ENCODE assay signal across 20 mouse cellular contexts in the genomic region with DNA sequence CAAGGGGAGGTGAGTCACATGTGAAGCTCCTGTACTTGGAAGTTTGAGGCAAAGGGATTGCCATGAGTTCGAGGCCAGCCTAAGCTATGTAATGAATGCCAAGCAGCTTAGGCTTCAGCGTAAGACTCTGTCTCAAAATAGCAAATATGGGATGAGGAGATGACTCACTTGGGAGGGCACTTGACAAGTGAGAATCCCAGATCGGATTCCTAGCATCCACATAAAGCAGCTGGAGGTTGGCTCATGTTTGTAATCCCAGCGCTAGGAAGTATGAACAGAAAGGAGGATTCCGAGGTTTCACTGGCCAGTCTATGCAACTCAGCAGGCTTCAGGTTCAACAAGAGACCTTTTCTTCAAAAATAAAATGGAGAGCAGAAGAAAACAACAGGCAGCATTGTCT. TPM values are rescaled to one million over a fixed set of nuclear protein-coding genes. Genes with fewer than 3 reads are reported as not detected.
A peak's percentile ranks its signal among the peaks of the same experiment; 100 is the strongest.
DNase-seq lines count a peak whose midpoint lies in the region.
"Had no signal": no experiment of that assay in that cellular context is flagged by ENCODE, and none has a peak within 500 bp of the region (broad histone marks: within the 10 kb centered on the region; RNA-seq: fewer than 3 reads in every experiment).

No protein-coding gene starts in this region.

- intact Hi-C loops in left cerebral cortex, postnatal 4 days (cut with DNase I) = no loop called here

- DNase-seq in frontal cortex, postnatal 36 days (ENCODE audit: low spot score in 2 of 2) = peak; percentile 14 to 28
- DNase-seq in frontal cortex, postnatal 14 days (ENCODE audit: low spot score in 2 of 2) = no peak
- DNase-seq in 3T3-L1 (ENCODE audit: low read depth, low spot score) (peak; percentile 31), NIH3T3 (ENCODE audit: low read depth) (peak; percentile 6)
- DNase-seq in left cerebral cortex, postnatal 4 days = no peak
- no peak for DNase-seq in lung, postnatal 36 days
- DNase-seq: adrenal gland, postnatal 10 days; adrenal gland, postnatal 36 days; cerebellum, adult 11 months; cerebellum, adult 8-10 months; cerebellum, postnatal 10 days; cerebellum, postnatal 36 days; embryo, embryonic 11 days; gastrocnemius, postnatal 25 days; heart, adult 18-20 months had no signal

RNA-seq across cellular contexts. Expression of gene Krt33a, which starts 5.4 kb away (rescaled TPM):
- under 1 TPM in 1 of 2 experiments, not detected in 1; 0.30 TPM for total RNA-seq in left cerebral cortex, postnatal 4 days (2021)
- total RNA-seq: adrenal gland, adult 18-20 months; adrenal gland, postnatal 10 days; adrenal gland, postnatal 36 days; ES-E14; gastrocnemius, adult 8-10 months; gastrocnemius, postnatal 25 days; heart, adult 18-20 months; heart, postnatal 25 days; hematopoietic stem cell, adult 5-6 weeks had no signal

RNA-seq across cellular contexts. Expression of gene Krt33b, which starts 8.2 kb away (rescaled TPM):
- total RNA-seq in left cerebral cortex, postnatal 4 days (2021) = not detected
- total RNA-seq: adrenal gland, adult 18-20 months; adrenal gland, postnatal 10 days; adrenal gland, postnatal 36 days; ES-E14; gastrocnemius, adult 8-10 months; gastrocnemius, postnatal 25 days; heart, adult 18-20 months; heart, postnatal 25 days; hematopoietic stem cell, adult 5-6 weeks had no signal

RNA-seq across cellular contexts. Expression of gene Krt34, which starts 19.9 kb away (rescaled TPM):
- total RNA-seq in left cerebral cortex, postnatal 4 days (2021) = not detected
- total RNA-seq: adrenal gland, adult 18-20 months; adrenal gland, postnatal 10 days; adrenal gland, postnatal 36 days; ES-E14; gastrocnemius, adult 8-10 months; gastrocnemius, postnatal 25 days; heart, adult 18-20 months; heart, postnatal 25 days; hematopoietic stem cell, adult 5-6 weeks had no signal

RNA-seq across cellular contexts. Expression of gene Krtap17-1, which starts 27.6 kb away (rescaled TPM):
- not detected for total RNA-seq in left cerebral cortex, postnatal 4 days (2021)
- total RNA-seq: adrenal gland, adult 18-20 months; adrenal gland, postnatal 10 days; adrenal gland, postnatal 36 days; ES-E14; gastrocnemius, adult 8-10 months; gastrocnemius, postnatal 25 days; heart, adult 18-20 months; heart, postnatal 25 days; hematopoietic stem cell, adult 5-6 weeks had no signal

RNA-seq across cellular contexts. Expression of gene Krt31, which starts 28.9 kb away (rescaled TPM):
- not detected for total RNA-seq in left cerebral cortex, postnatal 4 days (2021)
- total RNA-seq: adrenal gland, adult 18-20 months; adrenal gland, postnatal 10 days; adrenal gland, postnatal 36 days; ES-E14; gastrocnemius, adult 8-10 months; gastrocnemius, postnatal 25 days; heart, adult 18-20 months; heart, postnatal 25 days; hematopoietic stem cell, adult 5-6 weeks had no signal

Comparison
In these comparisons a context has a peak if more than half of its experiments do, and no peak if none do; other contexts are left out.
1. DNase-seq: peak in frontal cortex, postnatal 36 days (2 of 2), 3T3-L1 (single experiment) and NIH3T3 (single experiment); none in frontal cortex, postnatal 14 days (0 of 2), left cerebral cortex, postnatal 4 days (single experiment) and lung, postnatal 36 days (single experiment).